Mouse (Mus musculus): ENCODE data around the gene Syt9.
"Not testable (repeated sequence)": the region's sequence is repeated elsewhere in the genome, so short reads cannot be mapped to it uniquely, and the experiment has no call there.

The Syt9 gene

DNA sequence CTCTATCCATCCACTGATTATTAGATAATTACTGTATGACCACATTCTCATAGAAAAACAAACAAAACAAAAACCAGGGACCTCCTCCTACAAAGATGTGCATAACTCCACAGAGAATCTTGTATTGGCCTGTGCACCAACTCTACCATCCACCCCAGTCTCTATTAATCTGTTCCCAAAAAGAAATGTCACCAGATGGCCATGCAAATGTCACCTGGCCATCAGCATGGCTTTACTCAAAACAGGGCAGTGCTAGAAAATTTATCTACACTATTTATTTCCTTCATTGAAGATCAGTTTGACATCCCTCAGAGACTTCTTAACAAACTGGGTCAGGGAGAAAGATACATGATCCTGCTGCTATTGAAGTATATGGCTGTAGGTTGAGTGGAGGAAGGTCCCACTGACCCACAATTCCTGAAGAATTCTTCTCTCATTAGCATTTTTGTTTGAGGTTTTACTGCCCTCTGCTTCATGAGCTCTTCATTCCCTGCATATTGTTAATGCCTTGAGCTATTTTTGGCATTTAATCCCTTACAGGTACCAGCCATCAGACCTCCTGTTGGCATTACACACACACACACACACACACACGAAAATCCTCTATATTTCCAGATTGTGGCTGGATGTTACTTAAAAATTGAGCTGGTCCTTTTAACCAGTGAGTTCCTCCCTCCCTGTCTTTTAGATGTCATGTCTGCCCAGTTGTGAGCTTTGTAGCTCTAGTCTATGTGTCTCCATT lies 91.3 kb downstream of the Syt9 start:
- no peak for DNase-seq

DNA sequence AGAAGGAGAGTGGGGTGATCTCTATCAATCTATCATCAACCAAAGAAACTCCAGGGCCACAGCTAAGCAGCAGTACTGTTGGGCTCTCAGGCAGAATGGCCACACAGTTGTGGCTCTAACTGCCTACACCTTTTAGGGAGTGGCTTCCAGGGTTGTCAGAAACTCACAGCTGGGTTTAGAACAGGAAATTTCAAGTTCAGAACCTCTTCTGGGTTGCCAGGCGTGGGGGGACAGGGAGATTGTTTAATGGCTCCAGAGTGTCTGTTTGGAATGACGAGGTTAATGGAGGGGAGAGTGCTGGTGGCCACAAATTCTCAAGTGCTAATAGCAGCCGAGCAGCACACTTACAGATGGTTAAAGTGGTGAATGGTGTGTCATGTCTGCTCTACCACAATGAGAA lies 92.4 kb downstream of the Syt9 start:
- DNase-seq: no peak

DNA sequence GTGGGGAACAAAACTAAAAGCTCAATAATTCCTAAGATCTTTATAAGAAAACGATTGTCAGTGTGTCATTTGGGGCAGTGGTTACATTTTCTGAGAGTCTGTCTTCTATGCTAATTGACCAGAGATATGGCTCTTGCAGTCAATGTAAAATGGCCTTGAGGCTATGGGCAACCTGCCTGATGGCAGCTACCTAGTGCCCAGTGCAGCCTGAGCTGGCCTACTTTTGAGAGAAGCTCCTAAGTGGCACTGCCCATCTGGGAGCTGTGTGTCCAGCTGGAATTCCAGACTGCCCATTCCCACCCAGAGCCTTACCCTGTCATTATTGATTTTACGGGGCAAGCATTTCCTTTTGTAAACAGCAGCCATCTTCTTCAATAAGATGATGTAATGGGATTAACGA lies 94.6 kb downstream of the Syt9 start:
- DNase-seq: no peak

DNA sequence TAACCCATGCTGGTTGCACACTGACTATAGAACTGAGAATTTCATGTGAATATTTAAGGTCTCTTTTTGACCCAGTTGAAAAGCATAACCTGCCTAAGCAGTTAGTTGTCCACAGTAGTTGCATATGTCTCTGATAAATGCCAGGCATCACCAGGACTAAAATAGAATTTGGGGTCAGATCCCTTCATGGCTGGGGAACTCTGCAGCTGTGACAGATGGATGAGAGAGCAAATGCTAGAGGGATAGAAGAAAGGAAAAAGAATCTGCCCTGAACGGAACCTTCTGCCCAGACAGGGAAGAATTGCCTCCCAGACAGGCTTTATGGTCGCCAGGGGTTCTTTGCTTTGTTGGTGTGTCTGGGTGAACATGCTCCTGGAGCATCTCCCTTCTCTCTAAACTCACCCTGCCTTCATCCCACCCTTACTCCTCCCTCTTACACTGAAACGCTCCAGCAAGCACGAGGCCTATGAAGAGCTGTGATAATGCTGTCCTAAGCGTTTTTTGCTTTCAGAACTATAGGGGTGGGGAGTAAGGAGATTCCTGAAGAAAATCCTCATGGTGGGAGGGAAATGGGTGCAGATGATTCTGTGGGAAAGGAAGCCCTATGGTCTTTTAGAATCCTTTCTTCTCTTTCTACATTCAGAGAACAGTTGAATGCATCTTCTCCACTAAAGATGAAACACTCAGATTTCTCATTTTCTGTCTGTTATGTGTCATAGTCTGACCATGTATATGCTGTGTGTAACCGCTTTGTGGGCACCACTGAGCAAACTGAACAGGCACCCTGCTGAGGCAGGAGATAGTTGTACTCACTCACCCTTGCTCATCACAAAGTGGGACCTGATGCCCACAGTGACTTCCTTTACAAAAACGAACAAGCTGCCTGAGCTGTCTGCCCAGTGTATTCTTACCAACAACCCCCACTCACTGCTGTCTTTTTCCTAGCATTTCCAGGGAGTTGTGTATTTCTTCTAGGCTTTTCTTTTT lies 108.7 kb downstream of the Syt9 start:
- DNase-seq: no peak

DNA sequence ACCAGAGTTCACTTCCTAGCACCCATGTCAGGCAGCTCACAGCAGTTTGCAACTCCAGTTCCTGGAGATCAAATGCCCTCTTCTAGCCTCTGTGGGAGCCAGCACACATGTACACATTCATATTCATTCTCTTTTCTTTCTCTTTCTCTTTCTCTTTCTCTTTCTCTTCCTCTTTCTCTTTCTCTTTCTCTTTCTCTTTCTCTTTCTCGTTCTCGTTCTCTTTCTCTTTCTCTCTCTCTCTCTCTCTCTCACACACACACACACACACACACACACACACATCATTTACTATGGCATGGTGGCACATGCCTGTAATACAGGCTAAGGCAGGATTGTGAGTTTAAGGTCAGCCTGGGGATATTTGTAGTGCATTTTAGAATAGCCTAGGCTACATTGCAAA lies 115.2 kb downstream of the Syt9 start:
- not testable (repeated sequence) for DNase-seq

DNA sequence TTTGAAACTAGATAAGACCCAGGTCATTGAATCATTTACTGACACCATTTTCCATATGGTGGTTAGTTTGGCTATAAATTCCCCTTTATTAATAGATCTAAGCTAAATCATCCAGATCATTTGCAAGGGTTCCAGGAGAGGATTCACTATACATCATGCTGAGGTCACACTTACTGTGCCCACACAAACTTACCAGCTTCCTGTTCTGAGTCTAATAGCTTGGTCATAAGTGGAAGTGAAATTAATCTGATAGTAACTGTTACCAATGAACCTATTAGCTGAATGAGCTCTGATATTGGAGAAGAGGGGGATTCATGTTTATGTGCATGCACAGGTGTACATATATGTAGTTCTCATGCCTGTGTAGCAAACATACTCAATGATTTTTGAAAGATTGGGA lies 124.9 kb downstream of the Syt9 start:
- DNase-seq: no peak

DNA sequence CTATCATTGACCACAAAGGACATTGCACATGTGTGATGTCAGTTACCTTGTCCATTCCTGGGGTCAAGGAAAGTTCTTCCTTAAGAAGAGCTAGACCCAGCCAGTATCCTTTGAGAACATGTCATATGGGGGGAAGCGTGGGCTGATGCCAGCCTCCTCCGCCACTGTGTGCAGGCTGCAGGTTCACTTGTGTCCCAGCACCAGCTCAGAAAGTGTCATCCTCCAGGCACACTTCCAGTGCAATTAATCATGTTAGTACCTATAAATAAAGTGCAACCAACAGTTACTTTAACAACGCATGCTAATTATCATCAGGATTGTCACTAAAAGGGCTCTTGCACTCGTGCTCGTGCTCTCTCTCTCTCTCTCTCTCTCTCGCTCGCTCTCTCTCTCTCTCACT lies 126.4 kb downstream of the Syt9 start:
- DNase-seq: no peak

DNA sequence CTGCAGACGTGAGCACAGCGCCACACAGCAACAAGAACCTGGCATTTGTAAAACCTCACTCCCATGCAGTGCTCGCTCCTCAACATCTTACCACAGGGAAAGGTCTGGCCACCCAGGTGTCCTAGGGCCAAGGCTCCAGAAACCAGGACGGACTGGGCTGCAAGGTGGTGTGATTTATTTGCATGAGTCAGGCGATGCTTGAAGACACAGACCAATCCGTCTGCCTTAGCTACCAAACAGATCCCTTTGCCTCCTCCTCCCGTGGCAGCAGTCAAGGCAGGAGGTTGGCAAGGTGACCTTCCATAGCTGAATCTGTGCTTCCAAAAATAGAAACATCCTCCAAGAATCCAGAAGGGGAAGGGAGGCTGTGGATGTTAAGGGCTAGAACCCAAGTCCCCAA lies 130.1 kb downstream of the Syt9 start:
- no peak for DNase-seq

DNA sequence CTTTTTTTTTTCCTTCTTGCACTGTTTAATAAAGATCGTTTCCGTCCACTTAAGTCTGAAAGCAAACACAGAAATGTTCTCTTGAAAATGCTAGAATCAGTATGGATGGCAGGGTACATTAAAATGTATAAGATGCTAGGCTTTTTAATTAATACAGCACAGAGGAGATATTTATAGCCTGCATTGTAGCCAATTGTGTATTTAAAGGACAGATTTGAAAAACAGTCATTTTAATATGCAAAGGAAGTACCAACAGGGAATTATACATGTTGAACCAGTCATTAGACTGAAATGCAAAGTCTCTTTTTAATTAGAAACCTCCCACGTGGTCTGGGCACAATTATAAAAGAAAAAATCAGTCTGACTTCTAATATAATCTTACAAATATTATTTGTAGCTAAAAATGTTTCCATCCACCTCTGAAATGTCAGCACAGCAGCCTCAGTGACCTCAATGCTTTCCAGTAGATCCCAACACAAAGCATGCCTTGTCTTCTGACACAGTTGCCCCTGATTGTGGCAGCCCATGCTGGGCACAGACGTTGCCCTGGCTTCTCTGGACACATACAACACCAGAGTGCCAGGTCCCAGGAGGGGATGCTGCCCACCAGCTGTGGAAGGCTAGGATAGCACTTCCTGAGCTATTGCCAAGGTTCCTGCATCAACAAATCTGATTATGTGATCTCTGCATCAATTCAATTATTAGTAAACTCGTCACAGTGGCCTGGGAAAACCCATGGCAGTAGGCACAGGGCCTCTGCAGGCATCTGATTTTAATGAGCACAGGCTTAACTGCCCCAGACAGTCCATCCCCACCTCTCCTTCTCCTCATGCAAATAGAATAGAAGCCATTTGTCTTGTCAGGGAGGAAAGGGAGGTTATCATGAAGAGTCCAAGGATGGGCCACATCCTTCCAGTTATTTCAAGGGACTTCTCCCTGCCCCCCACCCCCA lies 134.5 kb downstream of the Syt9 start:
- DNase-seq: no peak

DNA sequence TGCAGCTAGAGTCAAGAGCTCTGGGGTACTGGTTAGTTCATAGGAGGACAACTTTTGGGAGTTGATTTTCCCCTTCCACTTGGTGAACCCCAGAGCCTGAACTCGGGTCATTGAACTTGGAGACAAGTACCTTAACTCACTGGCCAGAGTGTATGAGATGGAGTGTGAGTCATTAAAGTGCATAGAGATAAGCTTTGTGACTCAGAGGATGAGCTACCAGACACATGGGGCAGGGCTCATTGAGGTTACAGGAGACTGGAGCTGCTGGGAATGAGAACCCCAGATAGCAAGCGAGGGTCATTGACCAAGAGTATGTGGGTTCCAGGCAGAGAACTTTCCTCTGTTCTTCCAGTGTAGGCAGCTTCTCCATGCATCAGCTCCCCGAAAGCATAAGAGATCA lies 137.4 kb downstream of the Syt9 start:
- DNase-seq: no peak

DNA sequence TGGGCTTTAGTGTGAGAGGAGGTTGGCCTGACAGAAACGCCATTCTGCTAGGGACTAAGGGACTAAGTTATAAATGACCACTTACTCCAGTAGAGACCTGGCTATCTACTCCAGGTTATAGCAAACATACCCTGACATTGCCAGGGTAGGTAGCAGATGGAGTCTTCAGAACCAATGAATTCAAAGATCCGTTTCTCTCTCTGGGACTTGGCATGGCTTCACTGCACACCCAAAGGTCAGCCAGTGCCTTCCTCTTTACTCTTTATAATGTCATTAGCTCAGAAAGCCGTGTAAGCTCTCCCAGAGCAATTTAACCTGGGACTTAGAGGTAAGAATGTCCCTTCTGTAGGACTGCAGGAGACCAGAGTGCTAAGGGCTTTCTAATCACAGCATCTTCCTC lies 139.2 kb downstream of the Syt9 start:
- no peak for DNase-seq

DNA sequence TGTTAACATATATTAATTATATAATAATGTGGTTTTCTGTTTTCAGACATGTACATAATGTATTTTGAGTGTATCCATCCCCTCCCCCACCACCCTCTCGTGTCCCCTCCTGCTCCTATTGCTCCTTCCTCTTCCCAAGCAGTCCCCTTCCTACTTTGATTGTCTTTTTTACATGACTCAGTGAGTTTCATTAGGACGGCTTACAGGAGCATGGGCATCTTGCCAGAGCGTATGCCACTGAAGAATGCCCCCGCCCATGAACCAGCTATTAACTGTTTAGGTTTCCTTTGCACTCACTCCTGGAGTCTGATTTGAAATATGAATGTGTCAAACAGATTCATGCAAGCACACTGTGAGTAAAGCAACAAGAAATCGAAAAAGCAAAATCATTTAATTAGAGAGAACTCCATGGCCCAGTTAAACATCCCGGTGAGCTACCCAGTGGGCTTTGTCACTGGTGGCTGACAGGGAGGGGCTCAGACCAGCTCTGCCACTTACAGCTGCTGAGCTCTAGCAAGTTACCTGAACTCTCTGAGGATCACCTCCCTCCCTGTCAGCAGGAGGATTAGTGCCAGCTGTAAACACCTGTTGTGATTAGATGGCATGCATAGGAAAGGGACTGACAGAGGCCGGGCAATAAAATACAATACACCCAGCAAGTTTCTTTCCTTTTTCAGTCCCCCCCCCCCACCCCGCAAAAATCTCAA lies 146.3 kb downstream of the Syt9 start:
- no peak for DNase-seq

DNA sequence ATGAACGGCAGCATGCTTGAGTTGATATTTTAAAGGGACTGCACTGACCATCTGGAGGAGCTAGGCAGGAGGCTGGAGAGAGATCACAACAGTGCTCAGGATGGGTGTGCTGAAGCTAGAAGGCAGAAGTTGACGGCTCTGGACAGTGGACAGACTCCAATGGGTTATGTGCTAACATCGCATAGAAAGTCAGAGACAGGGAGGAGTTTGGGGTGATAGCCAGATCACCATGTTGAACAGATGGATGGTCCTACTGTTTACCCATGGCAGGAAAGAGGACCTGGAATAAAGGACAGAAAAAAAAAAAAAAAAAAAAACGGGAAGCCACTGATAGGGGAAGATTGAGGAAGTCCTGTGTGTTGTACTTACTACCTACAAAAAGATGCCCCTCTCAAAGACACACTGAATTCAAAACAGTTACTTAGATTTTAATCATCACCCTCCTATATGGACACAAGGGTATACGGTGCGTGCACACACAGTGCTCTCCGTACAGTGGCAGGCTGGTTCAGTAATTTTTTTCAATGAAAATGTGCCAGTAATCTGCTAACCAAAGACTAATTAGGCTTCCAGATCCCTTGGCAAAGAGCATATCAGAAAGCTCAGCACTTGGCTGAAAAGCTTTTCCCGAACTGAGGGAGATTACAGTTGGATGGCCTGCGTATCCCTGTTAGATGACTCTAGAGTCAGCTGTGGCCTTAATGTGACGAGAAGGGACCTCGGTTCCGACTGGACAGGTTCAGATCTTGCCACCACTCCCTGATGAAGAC lies 148.9 kb downstream of the Syt9 start:
- DNase-seq: no peak

DNA sequence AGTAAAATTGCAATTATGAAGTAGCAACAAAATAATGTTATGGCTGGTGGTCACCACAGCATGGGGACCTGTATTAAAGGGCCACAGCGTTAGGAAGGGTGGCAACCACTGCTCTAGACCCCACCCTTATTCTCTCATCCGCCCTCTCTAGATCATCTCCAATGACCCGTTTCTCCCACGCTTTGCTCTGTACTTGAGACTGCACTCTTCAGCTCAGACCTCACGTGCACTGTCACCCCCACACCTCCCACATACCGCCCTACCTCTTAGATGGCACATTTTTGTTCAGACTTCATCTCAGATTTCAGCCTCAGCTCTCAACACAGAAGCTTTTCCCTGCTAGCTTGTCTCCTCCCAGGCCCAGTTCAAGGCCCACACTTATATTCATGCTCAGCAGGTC lies 150.9 kb downstream of the Syt9 start:
- peak; percentile 5 to 10 for DNase-seq

DNA sequence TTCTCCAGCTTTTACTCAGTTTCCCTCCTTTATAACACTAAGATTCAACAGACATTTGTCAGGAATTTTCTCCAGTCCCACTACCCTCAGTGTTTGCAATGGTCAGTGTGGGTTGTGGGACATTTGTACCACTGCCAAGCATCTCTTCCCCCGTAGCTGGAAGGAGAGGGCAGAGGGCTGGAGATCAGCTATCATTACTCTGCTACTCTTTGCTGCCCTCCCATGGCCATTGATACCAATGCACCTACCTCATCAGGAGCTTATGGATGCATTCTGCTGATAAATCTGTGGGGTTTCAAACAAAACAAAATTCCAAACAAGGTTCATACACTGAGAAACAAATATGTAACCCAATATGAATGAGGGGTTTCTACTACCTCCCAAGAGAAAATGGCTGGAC lies 155.8 kb downstream of the Syt9 start:
- DNase-seq: peak; percentile 32 to 77

DNA sequence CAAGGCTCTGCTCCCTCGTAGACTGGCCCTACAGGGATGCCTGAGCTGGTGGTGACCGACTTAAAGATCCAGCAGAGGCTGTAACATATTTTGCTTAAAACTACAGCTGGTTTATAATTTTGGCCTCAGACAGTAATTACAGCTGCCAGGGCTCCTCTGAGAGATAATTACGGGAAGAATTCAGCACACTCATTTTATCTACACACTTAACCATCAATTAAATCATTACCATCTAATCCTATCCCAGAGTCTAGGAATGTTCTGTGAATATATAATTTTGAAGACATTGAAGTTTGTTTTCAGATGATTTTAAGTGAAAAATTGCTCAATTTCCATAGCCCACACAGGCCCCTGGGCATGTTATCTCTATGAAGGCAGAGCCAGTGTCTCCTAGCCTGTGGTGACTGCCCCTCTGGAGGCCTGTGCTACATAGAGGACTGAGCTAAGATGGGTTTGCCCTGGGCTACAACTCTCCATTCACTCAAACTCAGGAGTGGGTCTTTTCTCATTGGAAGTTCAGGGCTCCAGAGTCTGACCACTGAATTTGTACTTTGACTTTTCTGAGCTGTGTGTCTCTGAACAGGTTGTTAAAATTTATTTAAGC lies 157.7 kb downstream of the Syt9 start:
- peak in 1 of 2 experiments; percentile 5 for DNase-seq

DNA sequence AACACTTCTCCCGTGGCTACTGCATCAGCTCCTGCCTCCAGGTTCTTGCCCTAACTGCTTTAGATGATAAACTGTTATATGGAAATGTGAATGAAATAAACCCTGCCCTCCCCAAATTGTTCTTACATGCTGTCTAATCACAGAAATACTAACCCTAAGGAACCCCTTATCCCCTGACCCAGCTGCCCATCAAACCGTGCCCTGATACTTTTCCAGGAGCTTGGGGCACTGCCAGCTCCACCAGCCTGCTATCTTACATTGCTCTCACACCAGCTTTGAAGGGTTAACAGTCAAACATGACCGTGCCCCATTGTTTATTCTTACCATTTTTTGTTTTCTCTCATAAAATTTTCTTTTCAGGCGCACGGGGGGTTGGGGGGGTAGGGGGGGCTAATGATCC lies 158.8 kb downstream of the Syt9 start:
- DNase-seq: peak; percentile 5 to 38

DNA sequence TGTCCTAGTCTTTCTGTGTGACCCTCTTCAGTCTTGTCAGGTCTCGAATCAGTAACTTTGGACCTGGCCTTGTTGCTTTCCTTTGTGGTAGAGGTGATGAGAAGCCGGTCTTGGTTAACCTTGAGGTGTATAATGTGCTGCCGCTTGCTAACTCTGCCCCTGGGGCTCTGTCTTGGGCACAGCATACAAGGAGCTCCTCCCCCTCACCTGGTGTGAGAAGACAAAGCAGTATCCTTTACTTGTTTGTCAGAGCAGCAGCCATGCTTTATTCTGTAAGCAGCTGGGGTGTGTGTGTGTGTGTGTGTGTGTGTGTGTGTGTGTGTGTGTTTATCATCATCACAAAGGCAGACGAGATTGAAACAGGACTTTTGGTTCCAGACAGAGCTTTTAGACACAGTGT lies 164.8 kb downstream of the Syt9 start:
- no peak for DNase-seq

DNA sequence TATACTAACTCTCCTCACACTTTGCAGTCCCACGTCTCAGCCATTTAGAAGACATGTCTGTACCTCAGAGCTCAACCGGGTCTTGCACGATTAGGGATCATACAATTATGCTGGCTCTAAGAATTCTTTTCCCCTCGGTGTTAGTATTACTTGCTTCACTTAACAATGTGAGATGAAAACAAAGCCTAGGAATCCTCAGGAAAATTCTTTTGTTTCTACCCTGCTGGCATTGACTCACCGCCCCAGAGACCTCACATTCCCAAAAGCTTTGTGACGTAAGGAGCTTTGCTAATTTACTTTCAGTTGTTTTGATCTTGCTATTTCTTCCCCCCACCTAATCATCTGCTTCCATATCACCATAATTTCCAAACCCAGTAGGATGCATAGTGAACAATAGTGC lies 166.0 kb downstream of the Syt9 start:
- DNase-seq: no peak

DNA sequence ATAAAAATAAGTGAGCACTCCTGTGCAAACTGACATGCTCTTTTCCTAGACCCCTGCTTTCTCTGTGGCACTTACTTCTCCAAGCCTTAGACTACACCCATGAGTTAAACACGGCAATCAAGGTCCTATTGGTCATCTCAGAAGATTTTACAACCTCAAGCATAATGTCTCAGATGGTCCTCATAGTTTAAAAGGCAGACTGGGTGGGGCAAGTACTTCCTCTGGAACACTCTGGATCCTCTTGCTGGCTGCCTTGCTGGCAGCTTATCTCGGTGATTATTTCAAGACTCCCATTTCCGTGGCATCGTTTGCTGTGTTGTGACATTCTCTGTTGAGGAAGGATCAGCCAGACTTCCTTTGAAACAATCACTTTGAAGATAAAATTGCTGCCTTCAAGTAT lies 169.5 kb downstream of the Syt9 start:
- DNase-seq: no peak

DNA sequence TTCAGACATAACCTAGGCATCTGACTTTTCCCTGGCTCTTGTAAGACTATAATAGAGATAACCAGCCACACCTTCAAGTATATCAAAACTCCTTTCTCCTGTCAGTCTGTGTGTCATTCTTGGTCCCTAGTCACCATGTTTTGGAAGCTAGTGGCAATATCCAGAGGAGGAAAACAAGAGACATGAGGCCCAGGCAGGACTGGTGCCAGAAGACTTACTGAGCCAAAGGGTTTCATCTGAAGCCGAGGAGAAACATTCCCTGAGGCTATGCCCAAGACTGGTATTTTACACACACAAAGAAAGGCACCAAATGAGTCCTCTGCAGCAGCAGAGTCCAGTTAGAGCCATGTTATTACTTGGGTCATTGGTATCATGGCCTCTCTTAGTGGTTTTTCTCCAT lies 174.5 kb downstream of the Syt9 start:
- DNase-seq: no peak

Data from kidney, postnatal 36 days (tissue).